Mouse (Mus musculus) gastrocnemius, adult 8-10 months (tissue): Measurements from ENCODE around the gene Klk5. TPM values are rescaled to one million over a fixed set of nuclear protein-coding genes. Genes with fewer than 3 reads are reported as not detected.
A peak's percentile ranks its signal among the peaks of the same experiment; 100 is the strongest.

Experiments
- DNase-seq, 2 experiments: peaks; one replicate each; pipeline ENCODE4 v3.0.0; 2022; ENCODE audit warnings: low spot score in 2 of 2
- total RNA-seq, 4 experiments: library from RNA; stranded (reverse); gene quantifications; 2 replicates each; pipeline ENCODE4 v1.2.4; 2022

Klk5 gene
- total RNA-seq = not detected

- no peak for DNase-seq
Observed at GRCm38 (mm10) chr7:43841701-43842100, at the start of gene Klk5. Klk5 (plus strand) TSS chr7:43841971.

GRCm38 (mm10) chr7:43796355-43796754, 45.4 kb upstream of the Klk5 start:
- DNase-seq = no peak

DNA sequence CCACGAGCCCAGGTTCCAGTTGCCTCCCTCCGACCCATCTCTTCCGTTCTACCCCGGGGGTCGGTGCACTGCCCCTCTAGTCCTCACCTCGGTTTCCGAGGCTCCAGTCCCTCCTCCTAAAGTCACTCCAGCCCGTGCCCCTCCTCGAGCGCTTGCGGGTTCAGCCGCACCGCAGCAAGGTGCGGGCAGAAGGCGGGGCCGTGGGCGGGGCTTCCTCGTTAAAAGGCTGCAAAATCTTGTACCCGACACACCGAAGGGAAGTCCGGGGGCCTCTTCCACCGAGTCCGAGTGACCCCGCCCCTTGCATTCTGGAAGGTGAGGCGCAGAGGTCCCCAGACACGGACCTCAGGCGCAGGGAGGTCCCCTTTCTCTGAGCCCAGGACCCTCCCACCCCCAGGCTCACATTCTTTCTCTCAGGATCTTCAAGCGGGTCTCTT, 44.4 kb upstream of the Klk5 start, which contains the start of gene Klk8:
Gene Klk8, plus strand, starts transcription at position 245 of the 437 bp plus-strand sequence.
- DNase-seq = no peak

DNA sequence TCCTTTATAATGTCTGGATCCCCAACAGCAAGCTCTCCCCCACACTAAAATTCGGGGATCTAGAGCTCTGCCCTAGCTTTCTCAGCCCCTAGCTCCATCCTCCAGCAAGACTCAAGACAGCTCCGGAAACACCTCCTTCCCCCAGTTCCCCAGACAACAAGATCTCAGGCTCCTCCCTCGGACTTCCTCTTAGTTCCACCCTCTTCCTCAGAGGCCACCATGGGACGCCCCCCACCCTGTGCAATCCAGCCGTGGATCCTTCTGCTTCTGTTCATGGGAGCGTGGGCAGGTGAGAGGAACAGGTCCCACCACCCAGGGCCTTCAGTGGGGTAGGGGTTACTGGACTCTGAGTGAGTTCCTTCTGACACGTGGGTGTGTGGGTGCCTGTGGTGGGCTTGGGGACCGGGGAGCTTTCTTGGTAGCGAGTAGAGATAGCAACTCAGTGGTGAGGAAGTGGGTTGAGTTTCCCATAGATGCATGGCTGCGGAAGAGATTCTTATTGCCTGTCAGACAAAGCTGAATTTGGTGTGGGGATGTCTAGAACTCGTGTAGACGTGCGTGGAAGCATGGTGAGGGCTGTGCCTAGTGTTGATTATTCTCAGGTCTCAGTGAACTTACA, 43.8 kb upstream of the Klk5 start:
- no peak for DNase-seq

DNA sequence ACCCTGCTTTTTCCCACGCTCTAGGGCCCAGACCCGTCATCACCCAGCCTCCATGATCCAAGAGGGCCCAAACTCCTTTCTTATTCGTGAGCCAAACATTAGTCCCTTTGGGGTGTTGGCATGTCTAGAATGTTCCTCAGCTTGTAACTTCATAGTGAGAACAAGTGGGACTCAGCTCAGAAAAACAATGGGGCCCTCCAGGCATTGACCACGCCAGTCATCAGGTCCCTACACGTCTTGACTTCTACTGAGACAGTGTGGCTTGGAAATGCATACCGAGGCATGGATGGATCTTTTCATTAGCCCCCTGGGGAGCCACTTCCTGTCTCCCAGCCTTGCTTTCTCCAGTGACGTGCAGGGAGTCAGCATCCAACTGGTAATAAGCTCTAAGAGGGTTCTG, 41.9 kb upstream of the Klk5 start:
- no peak for DNase-seq

- DNase-seq = no peak
Observed at GRCm38 (mm10) chr7:43810994-43811393, 30.8 kb upstream of the Klk5 start, which contains the start of gene Klk7. Klk7 (plus strand) TSS chr7:43811294.

DNA sequence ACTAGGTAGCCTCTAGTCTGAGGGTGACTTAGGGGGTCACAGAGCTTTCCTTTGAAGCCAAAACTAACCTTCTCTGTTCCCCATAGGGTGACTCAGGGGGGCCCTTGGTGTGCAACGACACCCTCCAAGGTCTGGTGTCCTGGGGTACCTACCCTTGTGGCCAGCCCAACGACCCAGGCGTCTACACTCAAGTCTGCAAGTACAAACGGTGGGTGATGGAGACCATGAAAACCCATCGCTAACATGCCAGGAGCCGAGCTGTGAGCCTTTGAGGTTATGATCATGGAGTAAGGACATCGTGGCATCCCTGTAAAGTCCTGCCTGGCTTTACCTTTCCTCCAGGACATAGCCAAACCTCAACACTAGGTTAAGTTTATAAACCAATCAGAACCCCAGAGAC, 26.6 kb upstream of the Klk5 start:
- DNase-seq = no peak

GRCm38 (mm10) chr7:43816746-43817145, 25.0 kb upstream of the Klk5 start:
- no peak for DNase-seq

DNA sequence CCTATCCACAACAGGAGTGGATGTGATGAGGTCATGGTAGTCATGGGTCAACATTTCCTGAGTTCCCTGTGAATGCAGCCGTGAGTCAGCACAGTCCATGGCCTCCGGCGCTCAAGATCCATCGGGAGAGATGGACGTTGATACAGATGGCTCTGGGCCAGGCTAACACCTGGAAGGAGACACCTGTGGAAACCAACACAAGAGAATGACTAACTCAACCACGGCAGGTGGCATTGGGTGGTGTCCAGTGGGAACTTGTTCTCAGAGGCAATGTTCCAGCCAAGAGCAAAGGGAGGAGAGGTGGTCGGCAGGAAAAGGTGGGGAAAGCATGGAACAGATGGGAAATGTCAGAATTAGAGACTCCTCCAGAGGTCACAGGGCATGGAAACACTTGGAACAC, 20.2 kb upstream of the Klk5 start:
- DNase-seq = no peak

DNA sequence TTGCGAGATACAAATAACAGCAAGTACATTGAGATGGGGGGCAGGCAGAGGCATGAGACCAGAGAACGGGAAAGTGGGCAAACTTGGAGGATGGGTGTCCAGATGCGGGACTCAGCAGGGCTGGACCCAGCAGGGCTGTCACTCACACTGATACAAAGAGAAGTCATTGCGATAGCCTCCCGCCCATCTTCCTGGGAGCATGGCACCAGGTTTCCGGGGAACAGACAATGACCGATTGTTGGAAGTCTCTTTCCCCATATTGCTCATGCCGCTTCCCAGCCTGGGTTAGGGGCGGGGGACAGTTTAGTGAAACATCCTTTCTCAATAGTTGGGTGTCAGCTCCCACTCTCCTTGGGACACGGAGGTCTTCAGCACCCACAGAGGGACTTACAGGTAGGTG, 17.6 kb upstream of the Klk5 start, which contains the start of gene Klk6:
Gene Klk6, plus strand, starts transcription at position 301 of the 400 bp plus-strand sequence.
- no peak for DNase-seq

GRCm38 (mm10) chr7:43826056-43826455, 15.7 kb upstream of the Klk5 start:
- DNase-seq = no peak

GRCm38 (mm10) chr7:43827706-43828105, 14.1 kb upstream of the Klk5 start:
- DNase-seq = no peak

GRCm38 (mm10) chr7:43829006-43829405, 12.8 kb upstream of the Klk5 start:
- no peak for DNase-seq

- DNase-seq = no peak
Observed at GRCm38 (mm10) chr7:43843801-43844200, 2.0 kb downstream of the Klk5 start.

- DNase-seq = no peak
Observed at GRCm38 (mm10) chr7:43851616-43852015, 9.8 kb downstream of the Klk5 start.

DNA sequence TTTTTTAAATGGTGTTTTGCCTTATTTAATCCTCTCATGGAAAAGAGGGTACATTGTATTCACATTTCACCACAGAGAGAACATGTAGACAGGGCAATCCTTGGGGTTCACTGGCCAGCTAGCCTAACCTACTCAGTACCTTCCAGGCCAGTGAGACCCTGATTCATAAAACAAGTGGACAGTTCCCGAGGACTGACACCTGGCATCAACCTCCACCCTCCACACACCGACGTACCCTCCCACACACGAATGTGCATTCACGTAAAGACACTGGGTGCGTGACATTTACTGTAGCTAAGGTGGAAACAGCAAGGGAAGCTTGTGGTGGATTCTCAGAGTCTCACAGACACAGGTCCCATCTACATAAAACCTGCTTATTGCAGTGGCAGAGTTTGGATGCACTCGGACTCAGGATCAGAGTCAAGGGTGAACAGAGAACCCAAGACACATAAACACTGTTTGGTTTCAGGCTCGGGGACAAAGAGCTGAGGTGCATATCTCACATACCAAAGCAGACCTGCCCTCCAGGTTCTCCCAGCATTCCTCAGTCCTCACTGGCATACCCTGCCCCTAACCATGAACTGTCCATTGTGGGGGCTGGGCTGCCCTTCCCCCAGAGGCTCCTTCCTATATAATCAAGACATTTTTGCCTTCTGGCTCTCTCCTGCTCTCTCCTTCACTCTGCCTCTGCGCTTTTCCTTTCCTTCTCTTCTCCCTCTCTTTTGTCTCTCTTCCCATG, 13.0 kb downstream of the Klk5 start:
- DNase-seq = no peak

GRCm38 (mm10) chr7:43855709-43856108, 13.9 kb downstream of the Klk5 start:
- DNase-seq = no peak

DNA sequence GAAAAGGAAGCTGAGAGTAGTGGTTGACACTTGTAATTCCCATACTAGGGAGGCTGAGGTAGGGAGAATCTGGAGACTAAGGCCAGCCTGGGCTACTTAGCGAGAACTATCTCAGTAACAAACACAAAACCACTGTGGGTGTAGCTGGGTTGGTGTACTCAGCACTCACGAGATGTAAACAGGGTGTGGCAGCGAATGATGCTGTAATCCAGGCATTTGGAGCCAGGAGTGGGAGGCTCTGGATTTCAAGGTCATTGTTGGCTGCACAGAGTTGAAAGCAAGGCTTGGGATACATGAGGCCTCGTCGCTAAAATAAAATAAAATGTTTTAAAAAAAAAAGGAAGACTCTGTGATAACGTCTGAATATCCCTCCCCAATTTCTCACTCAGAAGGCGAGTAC, 14.5 kb downstream of the Klk5 start:
- no peak for DNase-seq

DNA sequence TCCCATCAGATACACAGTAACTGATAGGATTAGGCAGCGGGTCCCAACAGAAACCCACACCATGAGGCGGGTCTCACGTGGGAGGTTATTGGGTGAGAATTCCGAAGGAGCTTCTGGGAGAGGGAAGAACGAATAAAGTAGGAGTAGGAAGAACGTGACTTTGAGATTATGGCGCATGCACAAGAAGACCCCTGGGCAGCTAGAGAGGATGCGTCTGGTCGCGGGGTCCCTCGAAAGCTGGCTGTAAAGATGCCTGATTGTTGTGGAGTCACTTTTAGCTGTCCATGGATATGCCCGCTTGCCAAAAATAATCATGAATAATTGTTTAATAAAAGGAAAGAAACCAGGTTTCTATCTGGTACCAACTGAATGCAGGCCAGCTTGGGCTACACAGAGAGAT, 15.7 kb downstream of the Klk5 start:
- DNase-seq = no peak

DNA sequence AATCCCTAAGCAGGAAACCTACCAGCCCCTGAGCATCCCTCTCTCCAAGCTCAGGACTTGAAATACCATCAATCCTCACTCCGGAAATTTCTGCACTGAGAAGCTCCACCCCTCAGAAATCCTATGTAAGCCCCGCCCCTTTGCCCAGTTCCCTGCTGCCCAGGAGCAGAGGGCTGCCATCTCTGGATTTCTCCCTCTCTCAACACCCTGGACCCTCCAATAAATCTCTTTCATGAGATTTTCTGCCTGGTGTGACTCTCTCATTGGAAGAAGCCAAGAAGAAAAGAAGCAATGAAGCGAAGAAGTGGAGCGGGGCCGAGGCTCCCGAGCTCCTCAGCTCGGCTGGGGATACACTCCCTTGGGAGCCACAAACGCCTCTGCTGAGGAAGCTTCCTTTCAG, 18.6 kb downstream of the Klk5 start:
- DNase-seq = no peak

DNA sequence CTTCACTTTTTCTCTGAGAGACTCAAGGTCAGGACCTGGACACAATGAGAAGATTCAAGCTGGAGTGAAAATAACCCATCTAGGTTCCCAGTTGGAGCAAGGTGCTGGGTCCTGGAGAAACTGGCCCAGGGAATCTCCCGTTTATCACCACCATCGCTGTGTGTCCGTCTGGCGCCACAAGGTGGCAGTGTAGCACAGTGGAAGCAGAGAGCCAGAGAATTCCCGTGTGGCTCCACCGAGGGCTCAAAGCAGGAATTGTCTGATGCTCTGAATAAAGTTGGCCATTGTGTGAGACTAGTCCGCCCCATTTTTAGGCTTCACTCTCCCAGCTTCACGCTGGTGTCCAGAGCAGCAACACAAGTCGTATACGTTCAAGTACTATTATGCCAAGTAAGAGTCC, 31.5 kb downstream of the Klk5 start:
- DNase-seq = peak; percentile 4 to 12

DNA sequence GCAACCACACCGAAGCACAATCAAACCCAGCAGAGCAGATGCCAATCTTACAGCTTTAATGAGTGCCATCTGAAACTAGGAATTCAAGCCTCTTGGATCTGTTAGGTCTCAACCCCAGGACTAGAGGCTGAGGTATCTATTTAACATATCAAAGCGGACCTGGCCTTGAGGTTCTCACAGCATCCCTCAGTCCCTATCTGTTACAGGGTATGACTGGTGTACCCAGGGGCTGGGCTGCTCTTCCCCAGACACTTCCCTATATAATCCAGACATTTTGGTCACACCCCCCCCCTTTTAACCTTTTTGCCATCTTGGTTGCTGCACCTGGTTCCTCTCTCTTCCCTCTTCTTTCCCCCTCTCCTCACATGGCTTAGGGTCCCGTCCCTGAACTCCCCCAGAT, 31.9 kb downstream of the Klk5 start:
- DNase-seq = no peak

GRCm38 (mm10) chr7:43874868-43875375, 33.2 kb downstream of the Klk5 start:
- DNase-seq = no peak
